Mouse (Mus musculus): Measurements from ENCODE around the gene Agr2. TPM values are rescaled to one million over a fixed set of nuclear protein-coding genes. Genes with fewer than 3 reads are reported as not detected.

Agr2 gene
- total RNA-seq, 1 experiment = not detected

- DNase-seq (ENCODE audit: low read depth, low spot score) = no peak
These were observed 12.0 kb downstream of the Agr2 start for GRCm38 (mm10) chr12:36004714-36005113.

GRCm38 (mm10) chr12:36007581-36007980 is 14.9 kb downstream of the Agr2 start:
- Histone ChIP-seq H3K27ac (ENCODE audit: insufficient read depth, low read depth, low read length, poor library complexity, severe bottlenecking) (no peak overlapping the region), H3K36me3 (ENCODE audit: control insufficient read depth, insufficient read depth, low read length, poor library complexity, severe bottlenecking) (no peaks in the 10 kb centered on the region), H3K9me3 (ENCODE audit: control insufficient read depth, insufficient read depth, low read depth, low read length) (no peaks in the 10 kb centered on the region), H3K4me1 (ENCODE audit: control insufficient read depth in 2 of 2, insufficient read depth in 2 of 2, low read length in 2 of 2, poor library complexity in 1 of 2) (peaks cover 0 to 1% of the 10 kb centered on the region in 2 experiments; a peak in 1 of 4 replicates), H3K4me3 (ENCODE audit: insufficient read depth in 1 of 2, low read depth in 1 of 2, low read length in 2 of 2, poor library complexity in 1 of 2, severe bottlenecking in 1 of 2) (no peak overlapping the region), H3K9ac (ENCODE audit: insufficient read depth, low read depth, low read length, poor library complexity, severe bottlenecking) (no peak overlapping the region)
- in situ Hi-C loops (cut with MboI; ENCODE audit: low sequenced_read_pairs in 2 of 2, unreplicated experiment in 2 of 2) = no loop called here
- no peak for DNase-seq (ENCODE audit: low read depth, low spot score)
- TF ChIP-seq ZNF384 (IDR thresholded peaks at IDR 0.05; ENCODE audit: low read depth, low read length) (no peak), CHD2 (IDR thresholded peaks at IDR 0.05; ENCODE audit: low read depth, low read length) (no peak), ZC3H11A (IDR thresholded peaks at IDR 0.05; ENCODE audit: borderline replicate concordance, low read depth, low read length) (no peak), MAFK (IDR thresholded peaks at IDR 0.05; ENCODE audit: insufficient read depth, low read depth, low read length) (no peak), HCFC1 (IDR thresholded peaks at IDR 0.05; ENCODE audit: borderline replicate concordance, insufficient read depth, low read length) (no peak)

More at GRCm38 (mm10) chr12:36004714-36005113, 12.0 kb downstream of the Agr2 start:
- Histone ChIP-seq H3K4me1 (ENCODE audit: control insufficient read depth in 2 of 2, insufficient read depth in 2 of 2, low read length in 2 of 2, poor library complexity in 1 of 2) (0 out of 4 replicates have a peak, but pooled peaks cover 0 to 4% of the 10 kb centered on the region in 2 experiments), H3K4me3 (ENCODE audit: insufficient read depth in 1 of 2, low read depth in 1 of 2, low read length in 2 of 2, poor library complexity in 1 of 2, severe bottlenecking in 1 of 2) (no peak overlapping the region), H3K27ac (ENCODE audit: insufficient read depth, low read depth, low read length, poor library complexity, severe bottlenecking) (no peak overlapping the region), H3K9me3 (ENCODE audit: control insufficient read depth, insufficient read depth, low read depth, low read length) (no peaks in the 10 kb centered on the region), H3K36me3 (ENCODE audit: control insufficient read depth, insufficient read depth, low read length, poor library complexity, severe bottlenecking) (no peaks in the 10 kb centered on the region), H3K9ac (ENCODE audit: insufficient read depth, low read depth, low read length, poor library complexity, severe bottlenecking) (no peak overlapping the region)
- in situ Hi-C loops (cut with MboI; ENCODE audit: low sequenced_read_pairs in 2 of 2, unreplicated experiment in 2 of 2) = no loop called here
- no peak for TF ChIP-seq ZNF384 (IDR thresholded peaks at IDR 0.05; ENCODE audit: low read depth, low read length)
- TF ChIP-seq ZC3H11A (IDR thresholded peaks at IDR 0.05; ENCODE audit: borderline replicate concordance, low read depth, low read length) = no peak
- no peak for TF ChIP-seq HCFC1 (IDR thresholded peaks at IDR 0.05; ENCODE audit: borderline replicate concordance, insufficient read depth, low read length)
- no peak for TF ChIP-seq CHD2 (IDR thresholded peaks at IDR 0.05; ENCODE audit: low read depth, low read length)
- no peak for TF ChIP-seq MAFK (IDR thresholded peaks at IDR 0.05; ENCODE audit: insufficient read depth, low read depth, low read length)

GRCm38 (mm10) chr12:36008364-36009047 is 15.8 kb downstream of the Agr2 start:
- no peak for TF ChIP-seq MAFK (IDR thresholded peaks at IDR 0.05; ENCODE audit: insufficient read depth, low read depth, low read length)
- no peak for TF ChIP-seq HCFC1 (IDR thresholded peaks at IDR 0.05; ENCODE audit: borderline replicate concordance, insufficient read depth, low read length)
- no peaks in the 10 kb centered on the region for H3K9me3 ChIP-seq (ENCODE audit: control insufficient read depth, insufficient read depth, low read depth, low read length)
- no peaks in the 10 kb centered on the region for H3K36me3 ChIP-seq (ENCODE audit: control insufficient read depth, insufficient read depth, low read length, poor library complexity, severe bottlenecking)
- H3K9ac ChIP-seq (ENCODE audit: insufficient read depth, low read depth, low read length, poor library complexity, severe bottlenecking) = no peak overlapping the region
- DNase-seq (ENCODE audit: low read depth, low spot score) = no peak
- H3K4me3 ChIP-seq (ENCODE audit: insufficient read depth in 1 of 2, low read depth in 1 of 2, low read length in 2 of 2, poor library complexity in 1 of 2, severe bottlenecking in 1 of 2) = no peak overlapping the region
- H3K4me1 ChIP-seq (ENCODE audit: control insufficient read depth in 2 of 2, insufficient read depth in 2 of 2, low read length in 2 of 2, poor library complexity in 1 of 2) = peaks cover 0 to 4% of the 10 kb centered on the region in 2 experiments; a peak in 1 of 4 replicates
- H3K27ac ChIP-seq (ENCODE audit: insufficient read depth, low read depth, low read length, poor library complexity, severe bottlenecking) = no peak overlapping the region
- in situ Hi-C loops (cut with MboI; ENCODE audit: low sequenced_read_pairs in 2 of 2, unreplicated experiment in 2 of 2) = no loop called here

- no peak overlapping the region for H3K4me3 ChIP-seq (ENCODE audit: insufficient read depth in 1 of 2, low read depth in 1 of 2, low read length in 2 of 2, poor library complexity in 1 of 2, severe bottlenecking in 1 of 2)
- H3K4me1 ChIP-seq (ENCODE audit: control insufficient read depth in 2 of 2, insufficient read depth in 2 of 2, low read length in 2 of 2, poor library complexity in 1 of 2) = peaks cover 0 to 4% of the 10 kb centered on the region in 2 experiments; a peak in 1 of 4 replicates
- H3K27ac ChIP-seq (ENCODE audit: insufficient read depth, low read depth, low read length, poor library complexity, severe bottlenecking) = no peak overlapping the region
- H3K9me3 ChIP-seq (ENCODE audit: control insufficient read depth, insufficient read depth, low read depth, low read length) = no peaks in the 10 kb centered on the region
- TF ChIP-seq MAFK (IDR thresholded peaks at IDR 0.05; ENCODE audit: insufficient read depth, low read depth, low read length) (no peak), HCFC1 (IDR thresholded peaks at IDR 0.05; ENCODE audit: borderline replicate concordance, insufficient read depth, low read length) (no peak), ZNF384 (IDR thresholded peaks at IDR 0.05; ENCODE audit: low read depth, low read length) (no peak), CHD2 (IDR thresholded peaks at IDR 0.05; ENCODE audit: low read depth, low read length) (no peak), ZC3H11A (IDR thresholded peaks at IDR 0.05; ENCODE audit: borderline replicate concordance, low read depth, low read length) (no peak)
- no peak overlapping the region for H3K9ac ChIP-seq (ENCODE audit: insufficient read depth, low read depth, low read length, poor library complexity, severe bottlenecking)
- no peak for DNase-seq (ENCODE audit: low read depth, low spot score)
- in situ Hi-C loops (cut with MboI; ENCODE audit: low sequenced_read_pairs in 2 of 2, unreplicated experiment in 2 of 2) = loop anchor here in 1 of 2 experiments (10.0 kb wide), 1 partner anchor 61 kb away; no protein-coding TSS in a partner anchor
- H3K36me3 ChIP-seq (ENCODE audit: control insufficient read depth, insufficient read depth, low read length, poor library complexity, severe bottlenecking) = no peaks in the 10 kb centered on the region
These were observed 20.7 kb downstream of the Agr2 start for GRCm38 (mm10) chr12:36013216-36013910.
